Mouse (Mus musculus) cortical plate, adult 2 months (tissue): ENCODE data around the gene Tor4a.

Experiments
- CTCF ChIP-seq: fragments of 200-500 bp; IDR thresholded peaks from 2 replicates; pipeline ENCODE4 v1.5.1; 2011; ENCODE audit warnings: mild to moderate bottlenecking, control low read depth, low read length; ENCODE audit not compliant: insufficient read depth; ENCODE audit errors: extremely low read depth
- POLR2A ChIP-seq: fragments of 200-500 bp; IDR thresholded peaks from 2 replicates; pipeline ENCODE4 v1.6.1; 2011; ENCODE audit warnings: mild to moderate bottlenecking, low read length, control low read depth; ENCODE audit not compliant: insufficient read depth; ENCODE audit errors: extremely low read depth

DNA sequence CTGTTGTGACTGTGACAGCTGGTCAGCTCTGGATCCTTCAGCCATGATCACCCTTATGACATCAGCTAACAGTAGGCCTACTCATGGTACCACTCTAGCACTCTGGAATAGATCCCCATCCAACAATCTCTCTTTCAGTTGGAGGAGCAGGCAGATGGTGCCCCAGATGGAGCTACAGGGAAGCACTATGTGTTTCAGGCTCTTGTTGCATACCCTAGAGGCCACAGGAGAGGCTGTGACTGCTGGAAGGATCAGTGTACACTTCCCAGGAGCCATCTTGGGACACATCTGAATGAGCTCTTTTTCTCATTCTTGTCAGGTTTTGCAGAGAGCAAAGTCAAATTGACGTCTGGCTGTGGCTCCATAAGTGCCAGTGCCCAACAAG, 24.9 kb downstream of the Tor4a start:
- TF ChIP-seq POLR2A = no peak
- TF ChIP-seq CTCF = no peak
